Mouse (Mus musculus) G1E (cell line): ENCODE results near the gene Tbc1d8.

Experiments
- CTCF ChIP-seq: IDR thresholded peaks from 2 replicates; pipeline ENCODE4 v1.5.1; 2012; ENCODE audit warnings: low read depth, low read length, inconsistent platforms, mixed read lengths
- GATA1 ChIP-seq: IDR thresholded peaks from 2 replicates; pipeline ENCODE4 v1.6.1; 2012; ENCODE audit warnings: borderline replicate concordance, low read length, inconsistent platforms, mixed read lengths
- POLR2AphosphoS5 ChIP-seq: IDR thresholded peaks from 2 replicates; pipeline ENCODE4 v1.6.1; 2012; ENCODE audit warnings: low read depth, low read length, inconsistent platforms; ENCODE audit not compliant: insufficient replicate concordance
- TAL1 ChIP-seq: conservative IDR thresholded peaks from 2 replicates; pipeline ENCODE4 v1.6.1; 2012; ENCODE audit warnings: low read depth, low read length, inconsistent platforms, mixed read lengths

GRCm38 (mm10) chr1:39362515-39362893, 116.1 kb downstream of the Tbc1d8 start:
- TF ChIP-seq CTCF = no peak
- no peak for TF ChIP-seq TAL1
- no peak for TF ChIP-seq POLR2AphosphoS5
- TF ChIP-seq GATA1 = no peak
